Mouse (Mus musculus) neural tube, embryonic 13.5 days (tissue): ENCODE data around the gene Galp. TPM values are rescaled to one million over a fixed set of nuclear protein-coding genes. Genes with fewer than 3 reads are reported as not detected.
"Not testable (repeated sequence)": the region's sequence is repeated elsewhere in the genome, so short reads cannot be mapped to it uniquely, and the experiment has no call there.

Experiments used
- ATAC-seq: fragments of 200-750 bp; cut with Nextera tagmentation; 2 replicates; pipeline ENCODE4 v1.8.0; 2017; ENCODE audit warnings: low read depth, mild to moderate bottlenecking, moderate TSS enrichment, moderate library complexity
- H3K27ac ChIP-seq: fragments of 300-500 bp; sonication (generic); replicated peaks from 2 replicates; pipeline ENCODE4 v1.5.1; 2015; ENCODE audit warnings: moderate library complexity, mild to moderate bottlenecking, inconsistent platforms
- H3K27me3 ChIP-seq: fragments of 300-500 bp; sonication (generic); 2 replicates; pipeline ENCODE4 v1.6.1; 2015; ENCODE audit warnings: mild to moderate bottlenecking, inconsistent platforms
- H3K36me3 ChIP-seq: fragments of 300-500 bp; sonication (generic); 2 replicates; pipeline ENCODE4 v1.6.1; 2015; ENCODE audit warnings: mild to moderate bottlenecking, inconsistent platforms
- H3K4me1 ChIP-seq: fragments of 300-500 bp; sonication (generic); replicated peaks from 2 replicates; pipeline ENCODE4 v1.6.1; 2015; ENCODE audit warnings: inconsistent platforms
- H3K4me2 ChIP-seq: fragments of 300-500 bp; sonication (generic); 2 replicates; pipeline ENCODE4 v1.6.1; 2015; ENCODE audit warnings: inconsistent platforms, mild to moderate bottlenecking, moderate library complexity
- H3K4me3 ChIP-seq: fragments of 300-500 bp; sonication (generic); 2 replicates; pipeline ENCODE4 v1.5.1; 2015; ENCODE audit warnings: mild to moderate bottlenecking, inconsistent platforms
- H3K9ac ChIP-seq: fragments of 300-500 bp; sonication (generic); 2 replicates; pipeline ENCODE4 v1.6.1; 2015; ENCODE audit warnings: moderate library complexity, mild to moderate bottlenecking, inconsistent platforms
- H3K9me3 ChIP-seq: fragments of 300-500 bp; sonication (generic); 2 replicates; pipeline ENCODE4 v1.6.1; 2016; ENCODE audit warnings: inconsistent platforms
- whole genome bisulfite sequencing: fragments of 180-500 bp; shearing (Covaris S2); methylation state at CpG from one replicate; pipeline ENCODE4 v1.1.7; 2015; 5-methylcytosine and 5-hydroxymethylcytosine counted together
- polyA plus RNA-seq: library from polyadenylated mRNA; unstranded; fragments of >200 nt; fragmentation: Nextera tagmentation; extraction: Ambion mirVana; gene quantifications from 2 replicates; pipeline ENCODE4 v1.2.1, GENCODE M21; 2015

Galp gene
- polyA plus RNA-seq, 1 experiment from 2014 or later, result not detected

DNA sequence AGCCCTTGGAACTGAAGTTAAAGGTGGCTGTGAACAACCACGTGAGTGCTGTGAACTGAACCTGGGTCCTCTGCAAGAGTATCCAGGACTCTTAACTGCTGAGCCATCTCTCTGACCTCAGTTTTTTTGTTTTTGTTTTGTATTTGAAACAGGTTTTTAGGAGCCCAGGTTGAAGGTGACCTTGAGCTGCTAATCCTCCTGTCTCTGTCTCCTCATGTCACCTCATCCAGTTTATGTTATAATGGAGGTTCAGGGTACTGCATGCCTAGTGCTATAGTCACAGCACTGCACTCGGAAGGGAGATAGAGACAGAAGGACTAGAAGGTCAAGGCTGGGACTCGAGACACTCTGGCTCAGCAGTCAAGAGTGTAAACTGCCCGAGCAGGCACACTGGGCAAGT, 34.7 kb upstream of the Galp start:
- no peak for ATAC-seq
- H3K4me2 ChIP-seq, result no peak overlapping the region
- H3K9ac ChIP-seq, result no peak overlapping the region
- H3K36me3 ChIP-seq, result no peaks in the 10 kb centered on the region
- no peaks in the 10 kb centered on the region for H3K9me3 ChIP-seq
- H3K27me3 ChIP-seq, result no peaks in the 10 kb centered on the region
- no peak overlapping the region for H3K4me3 ChIP-seq
- H3K27ac ChIP-seq, result no peak overlapping the region
- no peaks in the 10 kb centered on the region for H3K4me1 ChIP-seq
- 75% methylated on average over 4 of the region's 4 CpGs for WGBS

- no peaks in the 10 kb centered on the region for H3K27me3 ChIP-seq
- no peak overlapping the region for H3K27ac ChIP-seq
- H3K36me3 ChIP-seq, result no peaks in the 10 kb centered on the region
- H3K4me1 ChIP-seq, result no peaks in the 10 kb centered on the region
- H3K9ac ChIP-seq, result no peak overlapping the region
- H3K4me2 ChIP-seq, result no peak overlapping the region
- H3K9me3 ChIP-seq, result no peaks in the 10 kb centered on the region
- no peak overlapping the region for H3K4me3 ChIP-seq
- WGBS, result 75% methylated on average over 5 of the region's 5 CpGs
- ATAC-seq, result no peak
Measured at GRCm38 (mm10) chr7:6164671-6165070, 32.2 kb upstream of the Galp start.

- ATAC-seq, result no peak
- H3K4me1 ChIP-seq, result peaks cover 19% of the 10 kb centered on the region
- H3K4me3 ChIP-seq, result no peak overlapping the region
- no peak overlapping the region for H3K9ac ChIP-seq
- H3K27ac ChIP-seq, result no peak overlapping the region
- H3K4me2 ChIP-seq, result no peak overlapping the region
- WGBS, result 86% methylated on average over 3 of the region's 3 CpGs
- H3K27me3 ChIP-seq, result no peaks in the 10 kb centered on the region
- no peaks in the 10 kb centered on the region for H3K9me3 ChIP-seq
- H3K36me3 ChIP-seq, result no peaks in the 10 kb centered on the region
Measured at GRCm38 (mm10) chr7:6169403-6169802, 27.5 kb upstream of the Galp start.

- peaks cover 19% of the 10 kb centered on the region for H3K4me1 ChIP-seq
- H3K4me2 ChIP-seq, result no peak overlapping the region
- H3K36me3 ChIP-seq, result 0 out of 2 replicates have a peak, but pooled peaks cover 4% of the 10 kb centered on the region
- no peaks in the 10 kb centered on the region for H3K27me3 ChIP-seq
- ATAC-seq, result no peak
- H3K9me3 ChIP-seq, result no peaks in the 10 kb centered on the region
- H3K9ac ChIP-seq, result no peak overlapping the region
- no peak overlapping the region for H3K4me3 ChIP-seq
- H3K27ac ChIP-seq, result no peak overlapping the region
- 86% methylated on average over 9 of the region's 9 CpGs for WGBS
Measured at GRCm38 (mm10) chr7:6170391-6170790, 26.5 kb upstream of the Galp start.

- Histone ChIP-seq H3K4me3 (peak overlapping the region; percentile 70), H3K4me1 (peaks cover 19% of the 10 kb centered on the region), H3K36me3 (peaks cover 9% of the 10 kb centered on the region; the same call in 1 of the 2 replicates), H3K9ac (peak overlapping the region; percentile 66), H3K9me3 (no peaks in the 10 kb centered on the region), H3K27me3 (no peaks in the 10 kb centered on the region), H3K27ac (peak overlapping the region; percentile 86; the same call in 1 of the 2 replicates), H3K4me2 (peak overlapping the region; percentile 85)
- WGBS, result 54% methylated on average over 6 of the region's 6 CpGs
- ATAC-seq, result no peak
Measured at GRCm38 (mm10) chr7:6170871-6171270, 26.0 kb upstream of the Galp start.

GRCm38 (mm10) chr7:6171444-6172005, 25.4 kb upstream of the Galp start:
- Histone ChIP-seq H3K27me3 (no peaks in the 10 kb centered on the region), H3K9ac (peak overlapping the region; percentile 66), H3K9me3 (no peaks in the 10 kb centered on the region), H3K36me3 (peaks cover 10% of the 10 kb centered on the region; the same call in 1 of the 2 replicates), H3K4me3 (peak overlapping the region; percentile 70), H3K4me1 (peaks cover 19% of the 10 kb centered on the region), H3K27ac (peak overlapping the region; percentile 86), H3K4me2 (peak overlapping the region; percentile 85)
- WGBS, result under 1% methylated on average over 24 of the region's 24 CpGs
- peak; percentile 60 for ATAC-seq

DNA sequence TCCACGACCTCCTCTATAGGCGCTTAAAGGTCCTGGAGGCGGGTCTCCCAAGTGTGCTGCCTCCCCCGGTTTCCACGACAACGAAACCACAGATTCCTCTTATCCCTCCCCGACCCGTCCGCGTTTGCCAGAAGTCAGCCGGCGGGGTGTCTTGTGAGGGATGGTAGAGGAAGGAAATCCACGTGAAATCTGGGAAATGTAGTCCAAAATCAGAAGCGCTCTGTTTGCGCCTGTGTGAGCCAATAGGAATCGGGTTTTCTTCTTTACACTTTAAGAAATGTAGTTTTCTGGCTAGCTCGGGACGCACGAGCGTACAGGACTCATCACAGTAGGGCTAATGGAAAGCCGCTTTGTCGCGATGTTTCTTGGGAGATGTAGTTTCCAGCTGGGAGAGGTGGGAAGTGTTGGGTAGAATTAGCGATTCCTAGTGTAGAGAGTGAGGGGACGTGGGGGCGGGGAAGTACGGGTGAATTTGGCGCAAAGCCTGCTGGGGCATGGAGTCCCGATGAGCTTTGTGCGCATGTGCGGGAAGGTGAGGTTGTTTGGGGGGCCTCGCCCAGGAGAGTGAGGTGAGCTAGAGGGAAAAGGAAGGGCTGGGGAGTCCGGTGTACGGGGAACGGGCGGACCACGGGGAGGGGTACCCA, 24.8 kb upstream of the Galp start, which contains the start of gene Zfp444:
Gene Zfp444, plus strand, starts transcription at position 221 of the 644 bp plus-strand sequence.
- Histone ChIP-seq H3K36me3 (peaks cover 15% of the 10 kb centered on the region; the same call in 1 of the 2 replicates), H3K4me2 (peak within 1 kb of the TSS; percentile 85), H3K9ac (peak within 1 kb of the TSS; percentile 86), H3K27ac (peak within 1 kb of the TSS; percentile 86), H3K4me1 (peaks cover 19% of the 10 kb centered on the region), H3K27me3 (no peaks in the 10 kb centered on the region), H3K9me3 (no peaks in the 10 kb centered on the region), H3K4me3 (peak within 1 kb of the TSS; percentile 70)
- 1% methylated on average over 37 of the region's 37 CpGs for WGBS
- ATAC-seq, result peak; percentile 98

DNA sequence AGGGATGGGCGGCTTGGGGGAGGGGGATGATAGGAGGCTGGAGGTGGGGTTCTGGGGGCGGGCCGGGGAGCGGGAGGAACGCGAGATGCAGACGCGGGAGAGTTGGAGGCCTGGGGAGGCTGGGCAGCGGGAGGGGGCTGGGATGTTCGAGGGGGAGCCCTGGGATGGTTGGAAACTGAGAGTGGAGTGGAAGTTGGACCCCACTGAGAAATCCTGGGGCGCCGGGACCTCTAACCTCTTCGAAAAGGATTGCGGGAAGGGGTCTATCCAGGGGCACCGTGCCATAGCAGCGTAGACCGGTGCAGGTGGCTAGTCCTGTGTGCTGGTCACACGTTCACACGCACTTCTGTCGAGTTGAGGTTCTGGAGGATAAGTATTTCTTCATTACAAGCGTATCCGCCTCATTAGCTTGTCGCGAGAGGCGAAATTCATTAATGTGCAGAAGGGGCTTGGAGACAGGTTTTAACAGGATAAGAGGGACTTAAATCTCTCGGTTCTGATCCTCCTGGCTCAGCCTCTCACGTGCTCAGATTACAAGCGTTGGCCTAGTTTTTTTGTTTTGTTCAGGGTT, 24.1 kb upstream of the Galp start:
- H3K27ac ChIP-seq, result peak overlapping the region; percentile 70
- peak; percentile 45 for ATAC-seq
- H3K4me1 ChIP-seq, result peaks cover 19% of the 10 kb centered on the region
- no peaks in the 10 kb centered on the region for H3K27me3 ChIP-seq
- H3K36me3 ChIP-seq, result peaks cover 17% of the 10 kb centered on the region; the same call in 1 of the 2 replicates
- WGBS, result under 1% methylated on average over 28 of the region's 28 CpGs
- H3K9ac ChIP-seq, result peak overlapping the region; percentile 86
- H3K4me2 ChIP-seq, result peak overlapping the region; percentile 81
- H3K9me3 ChIP-seq, result no peaks in the 10 kb centered on the region
- peak overlapping the region; percentile 70 for H3K4me3 ChIP-seq

DNA sequence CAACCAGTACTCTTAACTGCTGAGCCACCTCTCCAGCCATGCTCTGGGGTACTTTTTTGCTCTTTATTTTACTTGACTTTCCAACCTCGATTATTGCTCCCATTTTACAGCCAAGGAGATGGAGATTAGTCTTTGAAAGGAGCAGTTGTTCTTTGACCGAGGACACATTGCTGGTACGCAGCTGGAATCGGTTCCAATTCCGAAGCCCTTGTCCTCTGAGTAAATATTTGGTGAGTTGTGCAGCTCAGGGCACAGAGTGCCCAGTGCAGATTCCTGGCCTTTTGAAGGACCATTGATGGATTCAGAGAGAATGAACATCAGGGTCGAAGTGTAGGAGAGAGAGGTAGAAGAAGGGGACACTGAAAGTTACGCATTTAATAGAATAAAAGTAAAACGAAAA, 23.0 kb upstream of the Galp start:
- Histone ChIP-seq H3K9ac (no peak overlapping the region), H3K27me3 (no peaks in the 10 kb centered on the region), H3K4me3 (0 out of 2 replicates have a peak overlapping the region, but pooled peaks have one; percentile 70), H3K4me1 (peaks cover 19% of the 10 kb centered on the region), H3K27ac (no peak overlapping the region), H3K36me3 (peaks cover 23% of the 10 kb centered on the region), H3K9me3 (no peaks in the 10 kb centered on the region), H3K4me2 (0 out of 2 replicates have a peak overlapping the region, but pooled peaks have one; percentile 81)
- WGBS, result 91% methylated on average over 8 of the region's 8 CpGs
- ATAC-seq, result no peak

DNA sequence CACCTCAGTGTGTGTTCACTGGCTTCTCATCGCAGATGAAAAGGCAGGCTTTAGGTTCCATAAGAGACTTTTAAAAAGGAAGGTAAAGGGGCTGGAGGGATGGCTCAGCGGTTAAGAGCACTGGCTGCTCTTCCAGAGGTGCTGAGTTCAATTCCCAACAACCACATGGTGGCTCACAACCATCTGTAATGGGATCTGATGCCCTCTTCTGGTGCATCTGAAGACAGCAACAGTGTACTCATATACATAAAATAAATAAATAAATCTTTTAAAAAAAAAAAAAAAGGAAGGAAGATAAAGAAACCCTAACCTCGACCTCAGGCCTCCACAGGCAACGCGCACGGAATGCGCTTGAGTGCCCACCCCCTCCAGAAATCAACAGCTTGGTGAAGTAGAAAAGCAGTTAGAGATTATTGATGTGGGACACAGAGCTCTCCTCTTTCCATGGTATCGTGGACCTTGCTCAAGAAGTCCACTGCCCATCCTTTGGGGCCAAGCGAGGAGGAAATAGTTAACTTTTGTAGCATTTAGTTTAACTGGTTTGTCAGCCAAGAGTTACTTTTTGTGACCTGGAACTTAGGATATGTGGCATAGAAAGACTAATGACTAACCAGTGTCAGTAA, 22.4 kb upstream of the Galp start:
- not testable (repeated sequence) for ATAC-seq, H3K27ac ChIP-seq, H3K27me3 ChIP-seq, H3K9me3 ChIP-seq, H3K4me2 ChIP-seq, H3K9ac ChIP-seq, H3K4me3 ChIP-seq
- WGBS, result 88% methylated on average over 9 of the region's 9 CpGs
- H3K4me1 ChIP-seq, result peaks cover 19% of the 10 kb centered on the region
- peaks cover 27% of the 10 kb centered on the region for H3K36me3 ChIP-seq

- H3K27me3 ChIP-seq, result no peaks in the 10 kb centered on the region
- no peak overlapping the region for H3K27ac ChIP-seq
- H3K4me2 ChIP-seq, result no peak overlapping the region
- no peak overlapping the region for H3K4me3 ChIP-seq
- H3K36me3 ChIP-seq, result peaks cover 53% of the 10 kb centered on the region
- H3K4me1 ChIP-seq, result no peaks in the 10 kb centered on the region
- no peaks in the 10 kb centered on the region for H3K9me3 ChIP-seq
- no peak for ATAC-seq
- no peak overlapping the region for H3K9ac ChIP-seq
Measured at GRCm38 (mm10) chr7:6179013-6179412, 17.9 kb upstream of the Galp start.

DNA sequence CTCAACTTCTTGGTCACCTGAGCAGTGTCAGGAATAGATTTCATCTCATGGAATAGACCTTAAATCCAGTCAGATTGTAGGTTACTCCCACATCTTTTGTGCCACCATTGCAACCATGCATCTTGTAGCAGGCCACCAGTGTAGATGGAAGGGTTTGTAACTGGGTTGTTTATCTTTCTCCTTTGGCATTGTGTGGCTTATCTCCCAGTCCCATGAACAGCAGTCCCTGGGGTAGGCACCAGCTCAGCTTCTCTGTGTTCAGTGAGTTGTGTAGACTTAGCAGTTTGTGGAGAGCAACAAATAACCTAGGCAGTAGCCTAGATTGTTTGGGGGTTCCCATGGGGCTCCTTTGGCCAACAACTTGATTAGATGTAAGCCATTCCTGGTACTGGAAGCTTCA, 14.0 kb upstream of the Galp start:
- Histone ChIP-seq H3K36me3 (peaks cover 73% of the 10 kb centered on the region), H3K9ac (no peak overlapping the region), H3K27ac (no peak overlapping the region), H3K4me3 (no peak overlapping the region), H3K4me2 (no peak overlapping the region), H3K4me1 (no peaks in the 10 kb centered on the region), H3K27me3 (no peaks in the 10 kb centered on the region), H3K9me3 (no peaks in the 10 kb centered on the region)
- ATAC-seq, result no peak
